Mouse (Mus musculus) hindbrain, embryonic 11.5 days (tissue): ENCODE results near the gene Zfp36l1. TPM values are rescaled to one million over a fixed set of nuclear protein-coding genes. Genes with fewer than 3 reads are reported as not detected.

Experiments
- ATAC-seq: fragments of 200-750 bp; cut with Nextera tagmentation; 2 replicates; pipeline ENCODE4 v1.8.0; 2017; ENCODE audit warnings: mild to moderate bottlenecking, moderate TSS enrichment, moderate library complexity; ENCODE audit not compliant: low FRiP score
- DNase-seq: peaks from one replicate; pipeline ENCODE4 v3.0.0-alpha.2; 2015; ENCODE audit warnings: low spot score
- H3K27ac ChIP-seq: fragments of 300-500 bp; sonication (generic); 2 replicates; pipeline ENCODE4 v1.5.1; 2014; ENCODE audit warnings: mild to moderate bottlenecking, low read depth, low read length
- H3K27me3 ChIP-seq: fragments of 300-500 bp; sonication (generic); 2 replicates; pipeline ENCODE4 v1.6.1; 2014; ENCODE audit warnings: mild to moderate bottlenecking, low read length, moderate library complexity, mixed read lengths; ENCODE audit not compliant: control insufficient read depth, insufficient read depth
- H3K36me3 ChIP-seq: fragments of 300-500 bp; sonication (generic); 2 replicates; pipeline ENCODE4 v1.6.1; 2014; ENCODE audit warnings: mild to moderate bottlenecking, low read length, moderate library complexity, mixed read lengths; ENCODE audit not compliant: control insufficient read depth, insufficient read depth
- H3K4me1 ChIP-seq: fragments of 300-500 bp; sonication (generic); replicated peaks from 2 replicates; pipeline ENCODE4 v1.6.1; 2014; ENCODE audit warnings: low read length, mixed read lengths; ENCODE audit not compliant: control insufficient read depth, insufficient read depth
- H3K4me2 ChIP-seq: fragments of 300-500 bp; sonication (generic); replicated peaks from 2 replicates; pipeline ENCODE4 v1.6.1; 2014; ENCODE audit warnings: mild to moderate bottlenecking, low read depth, low read length
- H3K4me3 ChIP-seq: fragments of 300-500 bp; sonication (generic); 2 replicates; pipeline ENCODE4 v1.5.1; 2014; ENCODE audit warnings: low read depth, low read length
- H3K9ac ChIP-seq: fragments of 300-500 bp; sonication (generic); 2 replicates; pipeline ENCODE4 v1.6.1; 2014; ENCODE audit warnings: low read depth, low read length
- H3K9me3 ChIP-seq: fragments of 300-500 bp; sonication (generic); 2 replicates; pipeline ENCODE4 v1.6.1; 2016; ENCODE audit warnings: low read length; ENCODE audit not compliant: control insufficient read depth
- WGBS: fragments of 180-500 bp; shearing (Covaris S2); extraction: QIAGEN DNeasy Blood & Tissue Kit; methylation state at CpG from one replicate; pipeline ENCODE4 v1.1.7; 2014; 5-methylcytosine and 5-hydroxymethylcytosine counted together
- polyA plus RNA-seq: library from polyadenylated mRNA; unstranded; fragments of >200 nt; fragmentation: Nextera tagmentation; extraction: Ambion mirVana; gene quantifications from 2 replicates; pipeline ENCODE4 v1.2.1, GENCODE M21; 2014

Gene Zfp36l1
- polyA plus RNA-seq, 1 experiment from 2014 or later = 127 TPM

GRCm38 (mm10) chr12:80124756-80125155, 11.9 kb upstream of the Zfp36l1 start:
- ATAC-seq = no peak

GRCm38 (mm10) chr12:80124211-80124610, 11.4 kb upstream of the Zfp36l1 start:
- no peak for DNase-seq
- Histone ChIP-seq H3K27ac (no peak overlapping the region), H3K27me3 (no peaks in the 10 kb centered on the region), H3K9me3 (no peaks in the 10 kb centered on the region), H3K4me3 (no peak overlapping the region), H3K9ac (no peak overlapping the region), H3K36me3 (no peaks in the 10 kb centered on the region), H3K4me2 (no peak overlapping the region), H3K4me1 (no peaks in the 10 kb centered on the region)
- no peak for ATAC-seq
- 57% methylated on average over 3 of the region's 3 CpGs for WGBS

More at GRCm38 (mm10) chr12:80124756-80125155, 11.9 kb upstream of the Zfp36l1 start:
- H3K4me3 ChIP-seq = no peak overlapping the region
- H3K4me1 ChIP-seq = peaks cover under 1% of the 10 kb centered on the region
- no peak overlapping the region for H3K9ac ChIP-seq
- WGBS = 73% methylated on average over 3 of the region's 3 CpGs
- H3K27me3 ChIP-seq = no peaks in the 10 kb centered on the region
- H3K9me3 ChIP-seq = no peaks in the 10 kb centered on the region
- no peak for DNase-seq
- no peaks in the 10 kb centered on the region for H3K36me3 ChIP-seq
- no peak overlapping the region for H3K4me2 ChIP-seq
- H3K27ac ChIP-seq = no peak overlapping the region

- Histone ChIP-seq H3K4me1 (no peaks in the 10 kb centered on the region), H3K4me2 (no peak overlapping the region), H3K9me3 (no peaks in the 10 kb centered on the region), H3K9ac (no peak overlapping the region), H3K27me3 (no peaks in the 10 kb centered on the region), H3K27ac (peak overlapping the region; percentile 42; the same call in 1 of the 2 replicates), H3K4me3 (no peak overlapping the region), H3K36me3 (no peaks in the 10 kb centered on the region)
- 77% methylated on average over 4 of the region's 4 CpGs for WGBS
- DNase-seq (no peak), ATAC-seq (no peak)
These were observed 10.5 kb upstream of the Zfp36l1 start for GRCm38 (mm10) chr12:80123227-80123803.

GRCm38 (mm10) chr12:80121438-80121837, 8.6 kb upstream of the Zfp36l1 start:
- no peaks in the 10 kb centered on the region for H3K27me3 ChIP-seq
- no peak overlapping the region for H3K4me2 ChIP-seq
- H3K27ac ChIP-seq = no peak overlapping the region
- ATAC-seq (no peak), DNase-seq (no peak)
- no peaks in the 10 kb centered on the region for H3K36me3 ChIP-seq
- H3K9ac ChIP-seq = no peak overlapping the region
- H3K4me3 ChIP-seq = no peak overlapping the region
- no peaks in the 10 kb centered on the region for H3K9me3 ChIP-seq
- no peaks in the 10 kb centered on the region for H3K4me1 ChIP-seq
- WGBS = 80% methylated on average over 1 of the region's 1 CpGs

- WGBS = 97% methylated on average over 1 of the region's 1 CpGs
- H3K27me3 ChIP-seq = peaks cover 3% of the 10 kb centered on the region
- H3K36me3 ChIP-seq = no peaks in the 10 kb centered on the region
- H3K9ac ChIP-seq = no peak overlapping the region
- ATAC-seq (no peak), DNase-seq (no peak)
- no peak overlapping the region for H3K4me2 ChIP-seq
- H3K4me3 ChIP-seq = no peak overlapping the region
- no peak overlapping the region for H3K27ac ChIP-seq
- peaks cover 2% of the 10 kb centered on the region; the same call in 1 of the 2 replicates for H3K4me1 ChIP-seq
- no peaks in the 10 kb centered on the region for H3K9me3 ChIP-seq
These were observed 5.8 kb upstream of the Zfp36l1 start for GRCm38 (mm10) chr12:80118588-80118987.

- H3K27ac ChIP-seq = peak overlapping the region; percentile 92
- ATAC-seq = no peak
- no peak for DNase-seq
These were observed 3.6 kb upstream of the Zfp36l1 start for GRCm38 (mm10) chr12:80116206-80117112.

GRCm38 (mm10) chr12:80115863-80116194, 3.0 kb upstream of the Zfp36l1 start:
- peak overlapping the region; percentile 91 for H3K4me2 ChIP-seq
- H3K9me3 ChIP-seq = no peaks in the 10 kb centered on the region
- H3K4me1 ChIP-seq = peaks cover 2% of the 10 kb centered on the region; the same call in 1 of the 2 replicates
- no peaks in the 10 kb centered on the region for H3K36me3 ChIP-seq
- H3K9ac ChIP-seq = peak overlapping the region; percentile 78
- H3K27ac ChIP-seq = peak overlapping the region; percentile 92
- ATAC-seq (peak; percentile 49; the same call in 1 of the 2 replicates), DNase-seq (no peak)
- H3K4me3 ChIP-seq = peak overlapping the region; percentile 78
- under 1% methylated on average over 30 of the region's 30 CpGs for WGBS
- peaks cover 8% of the 10 kb centered on the region for H3K27me3 ChIP-seq

More at GRCm38 (mm10) chr12:80116206-80117112, 3.6 kb upstream of the Zfp36l1 start:
- Histone ChIP-seq H3K4me3 (peak overlapping the region; percentile 78), H3K9me3 (no peaks in the 10 kb centered on the region), H3K4me1 (peaks cover 2% of the 10 kb centered on the region; the same call in 1 of the 2 replicates), H3K27me3 (peaks cover 8% of the 10 kb centered on the region), H3K36me3 (no peaks in the 10 kb centered on the region), H3K9ac (peak overlapping the region; percentile 78), H3K4me2 (peak overlapping the region; percentile 91)
- 29% methylated on average over 18 of the region's 18 CpGs for WGBS

GRCm38 (mm10) chr12:80115142-80115862, 2.5 kb upstream of the Zfp36l1 start:
- peak overlapping the region; percentile 92 for H3K27ac ChIP-seq
- peaks cover 8% of the 10 kb centered on the region for H3K27me3 ChIP-seq
- peak overlapping the region; percentile 78 for H3K9ac ChIP-seq
- H3K36me3 ChIP-seq = no peaks in the 10 kb centered on the region
- under 1% methylated on average over 62 of the region's 71 CpGs for WGBS
- DNase-seq (peak; percentile 87), ATAC-seq (peak; percentile 62)
- peaks cover 2% of the 10 kb centered on the region; the same call in 1 of the 2 replicates for H3K4me1 ChIP-seq
- H3K4me2 ChIP-seq = peak overlapping the region; percentile 91
- peak overlapping the region; percentile 78 for H3K4me3 ChIP-seq
- no peaks in the 10 kb centered on the region for H3K9me3 ChIP-seq
